Mouse (Mus musculus) common myeloid progenitor, adult 5-6 weeks (primary cell): ENCODE results near the gene Ccdc142. TPM values are rescaled to one million over a fixed set of nuclear protein-coding genes. Genes with fewer than 3 reads are reported as not detected.

ENCODE experiments used
- ATAC-seq: replicated peaks from 2 replicates; pipeline ENCODE4 v1.8.0; 2016; ENCODE audit warnings: low read depth, mild to moderate bottlenecking, moderate TSS enrichment, inconsistent platforms; ENCODE audit not compliant: poor library complexity, severe bottlenecking
- total RNA-seq: library from RNA; stranded (forward); fragments of 200-1000, 187-1606 nt; gene quantifications from 2 replicates; pipeline ENCODE4 v1.2.3, GENCODE M21; 2017

The Ccdc142 gene
- total RNA-seq, 1 experiment from 2014 or later: 0.41 TPM

GRCm38 (mm10) chr6:83136291-83136880 lies 35.0 kb downstream of the Ccdc142 start:
- no peak for ATAC-seq

DNA sequence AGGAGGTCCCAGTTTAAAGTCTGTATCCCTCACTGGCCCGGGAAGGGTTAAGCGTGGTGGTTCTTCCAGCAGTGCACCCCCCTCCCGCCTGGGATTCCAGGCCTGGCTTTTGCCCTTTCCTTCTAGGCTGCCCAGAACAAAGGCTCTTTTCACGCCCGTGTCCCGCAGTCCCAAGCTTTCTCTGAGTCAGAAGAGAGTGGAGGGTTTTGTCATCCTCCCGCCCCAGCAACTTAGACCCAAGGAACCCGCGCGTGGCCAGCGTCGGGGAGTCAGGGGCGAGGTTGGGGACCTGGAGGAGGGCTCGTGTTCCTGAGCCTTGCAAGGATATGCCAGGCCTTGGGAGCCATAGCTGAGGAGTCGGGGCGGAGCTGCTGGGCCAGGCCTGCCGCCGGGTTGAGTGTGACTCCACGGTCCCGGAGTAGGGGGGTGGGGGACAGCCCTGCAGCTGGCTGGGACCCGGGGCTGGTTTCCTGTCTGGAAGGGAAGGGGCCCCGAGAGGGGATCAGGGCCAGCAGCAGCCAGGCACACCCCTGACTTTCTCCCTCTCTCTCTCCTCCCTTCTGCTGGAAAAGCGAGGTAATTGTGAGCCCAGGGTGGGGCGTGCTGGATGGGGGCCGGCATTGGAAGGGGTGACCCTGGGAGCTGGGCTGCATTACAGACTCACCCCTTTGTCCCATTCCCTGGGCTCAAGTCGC lies 35.6 kb downstream of the Ccdc142 start:
- ATAC-seq: peak; percentile 23

- ATAC-seq: peak; percentile 36
Observed at GRCm38 (mm10) chr6:83137576-83137950, 36.2 kb downstream of the Ccdc142 start.

DNA sequence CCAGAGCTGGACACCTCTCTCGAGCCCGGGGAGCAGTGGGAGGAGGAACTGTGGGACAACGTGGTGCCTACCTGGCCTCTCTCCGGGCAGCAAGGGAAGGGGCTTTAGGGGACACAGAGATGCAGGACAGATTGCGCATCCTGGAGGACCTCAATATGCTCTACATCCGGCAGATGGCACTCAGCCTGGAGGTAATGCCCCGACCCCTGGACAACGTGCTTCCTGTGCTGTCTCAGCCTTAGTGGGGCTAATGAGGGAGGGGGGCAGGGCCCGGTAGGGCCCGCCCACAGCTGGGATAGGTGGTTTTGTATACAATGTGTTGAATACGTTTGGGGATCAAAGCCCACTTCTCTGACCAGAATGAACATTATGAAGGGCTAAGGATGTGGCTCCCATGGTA lies 36.7 kb downstream of the Ccdc142 start:
- peak; percentile 44 for ATAC-seq

DNA sequence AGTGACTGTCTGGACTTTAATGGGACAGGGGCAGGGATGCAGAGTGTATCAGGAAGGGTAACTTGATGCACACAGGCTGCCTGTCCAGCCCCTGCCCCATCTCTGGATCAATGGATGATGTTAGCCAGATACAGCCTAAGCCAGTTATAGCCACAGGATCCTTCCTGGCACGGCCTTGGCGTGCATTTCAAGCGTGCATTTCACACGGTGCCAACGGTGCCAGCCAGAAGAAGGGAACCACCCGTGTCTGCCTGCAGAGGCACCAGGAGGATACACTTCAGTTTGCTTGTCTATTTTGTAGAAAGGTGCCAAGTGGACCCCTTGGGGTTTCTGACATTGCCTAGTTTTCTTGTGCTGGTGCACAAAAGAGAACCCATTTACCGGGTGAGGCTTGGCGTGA lies 38.6 kb downstream of the Ccdc142 start:
- no peak for ATAC-seq

- ATAC-seq: no peak
Observed at GRCm38 (mm10) chr6:83141636-83142035, 40.2 kb downstream of the Ccdc142 start.

DNA sequence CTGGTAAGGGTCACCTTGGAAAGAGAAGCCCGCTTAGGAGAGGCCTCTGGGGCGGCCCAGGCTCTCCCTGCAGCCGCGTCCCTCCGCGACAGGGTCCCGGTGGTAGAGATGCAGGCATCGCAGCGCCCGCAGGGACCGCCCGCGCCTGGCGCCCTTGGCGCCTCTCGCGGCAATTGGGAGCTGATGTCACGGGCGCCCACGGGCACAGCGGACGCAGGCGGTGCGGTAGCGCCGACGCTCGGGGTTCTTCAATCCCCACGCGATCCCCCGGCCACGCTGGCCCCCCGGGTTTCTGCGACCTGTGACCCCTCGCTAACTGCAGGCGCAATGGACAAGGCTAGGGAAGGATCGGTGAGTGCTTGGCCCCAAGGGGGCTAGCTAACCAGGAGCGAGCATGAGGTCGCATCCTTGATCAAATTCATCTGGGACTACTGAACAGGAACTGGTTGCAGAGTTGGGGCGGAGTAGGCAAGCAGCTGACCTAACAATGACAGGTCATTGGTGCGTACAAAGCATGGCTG lies 40.9 kb downstream of the Ccdc142 start:
- no peak for ATAC-seq

DNA sequence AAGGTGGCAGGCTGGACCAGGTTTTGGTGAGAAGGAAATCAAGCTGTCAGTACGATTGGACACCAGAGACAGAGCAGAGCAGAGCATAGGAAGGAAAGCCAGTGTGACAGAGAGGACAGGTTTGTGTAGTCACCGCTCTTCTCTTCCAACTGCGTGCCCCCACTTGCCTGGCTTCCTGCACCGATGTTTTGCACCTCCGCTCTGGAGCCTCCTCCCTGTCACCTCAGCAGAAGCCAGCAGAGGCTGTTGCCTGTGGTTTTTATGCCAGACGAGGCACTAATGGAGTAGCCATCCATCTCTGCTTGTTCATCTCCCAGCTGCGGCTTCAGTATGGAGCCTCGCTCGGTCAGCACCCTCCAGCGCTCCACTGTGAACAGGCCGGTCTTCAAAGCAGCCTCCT lies 41.5 kb downstream of the Ccdc142 start:
- ATAC-seq: no peak

DNA sequence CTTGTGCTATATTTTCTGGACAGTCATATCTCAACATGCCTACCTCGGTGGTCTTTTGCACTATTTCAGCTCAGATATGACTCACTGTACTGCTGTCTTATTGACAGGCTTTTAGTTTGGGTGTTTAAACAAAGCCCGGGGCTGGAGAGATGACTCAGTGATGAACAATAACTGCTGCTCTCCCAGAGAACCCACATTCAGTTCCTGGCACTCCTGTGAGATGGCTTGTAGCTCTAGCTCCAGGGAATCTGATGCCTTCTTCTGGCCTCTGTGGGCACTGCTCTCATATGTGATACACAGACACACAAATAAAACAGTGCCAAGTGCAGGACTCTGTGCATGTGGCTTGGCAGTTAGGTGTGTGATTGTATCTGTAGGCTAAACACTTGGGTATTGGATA lies 43.8 kb downstream of the Ccdc142 start:
- no peak for ATAC-seq

GRCm38 (mm10) chr6:83145805-83146204 lies 44.4 kb downstream of the Ccdc142 start:
- ATAC-seq: no peak

DNA sequence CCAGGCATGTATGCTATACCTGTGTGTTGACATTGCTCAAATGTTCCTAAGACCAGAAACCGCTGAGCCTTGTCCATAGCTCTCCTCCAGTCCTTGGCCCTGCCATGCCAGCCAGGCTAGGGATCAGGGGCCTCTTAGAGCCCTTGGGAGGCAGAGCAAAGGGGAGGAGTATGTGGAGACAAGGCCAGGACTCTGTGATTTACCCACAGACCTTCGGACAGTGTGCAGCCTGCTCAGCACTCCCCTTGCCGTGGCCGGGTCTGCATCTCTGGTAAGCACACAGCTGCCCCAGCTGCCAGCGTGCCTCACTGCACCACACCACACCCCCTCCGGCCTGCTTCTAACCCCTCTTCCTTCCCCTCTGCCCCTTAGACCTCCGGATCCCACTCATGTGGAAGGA lies 45.9 kb downstream of the Ccdc142 start:
- no peak for ATAC-seq

GRCm38 (mm10) chr6:83151721-83152120 lies 50.3 kb downstream of the Ccdc142 start:
- no peak for ATAC-seq

DNA sequence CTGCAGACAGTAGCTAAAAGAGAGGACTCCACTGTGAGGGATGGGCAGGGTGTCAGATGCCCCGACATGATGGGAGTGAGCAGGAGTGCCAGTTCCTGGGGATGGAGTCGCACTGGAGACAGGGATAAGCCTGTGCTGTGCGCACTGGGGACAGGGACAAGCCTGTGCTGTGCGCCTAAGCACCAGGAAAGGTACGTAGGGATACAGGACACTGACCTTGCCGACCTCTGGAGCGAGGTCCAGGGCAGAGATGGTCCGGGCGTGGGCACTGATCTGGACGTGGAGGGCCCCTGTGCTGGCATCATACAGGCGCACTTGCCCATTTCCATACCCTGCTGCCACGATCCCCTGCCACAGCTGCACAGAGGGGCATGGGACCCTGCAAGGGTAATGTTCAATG lies 51.6 kb downstream of the Ccdc142 start:
- no peak for ATAC-seq

- ATAC-seq: no peak
Observed at GRCm38 (mm10) chr6:83153485-83153884, 52.1 kb downstream of the Ccdc142 start.

DNA sequence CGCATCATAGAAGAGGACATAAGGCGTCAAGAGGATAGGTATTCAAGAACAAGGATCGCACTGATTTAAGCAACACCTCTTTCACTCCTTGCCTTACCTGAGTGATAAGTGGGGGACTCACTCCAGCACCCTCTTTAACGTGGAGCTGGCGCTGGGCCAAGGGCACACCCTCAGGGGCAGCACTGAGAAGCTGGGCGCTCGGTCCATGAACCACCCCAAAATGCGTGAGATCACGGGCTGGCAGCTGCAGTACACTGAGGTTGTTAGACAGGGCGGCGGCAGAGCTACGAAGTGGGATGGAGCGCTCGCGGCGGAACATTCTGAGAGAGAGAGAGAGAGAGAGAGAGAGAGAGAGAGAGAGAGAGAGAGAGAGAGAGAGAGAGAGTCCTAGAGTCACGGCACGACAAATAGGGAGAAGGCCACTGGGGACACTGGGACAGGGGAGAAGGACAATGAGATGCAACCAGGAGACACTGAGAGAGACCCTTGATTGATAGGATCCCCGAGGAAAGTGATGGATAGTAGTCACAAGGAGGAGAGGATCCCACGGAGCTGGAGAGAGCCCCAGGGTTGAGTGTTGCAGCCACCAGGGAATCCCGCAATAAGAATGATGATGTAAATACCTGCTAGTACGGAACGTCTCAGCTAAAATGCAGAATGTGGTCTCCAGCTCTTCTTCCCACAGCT lies 54.3 kb downstream of the Ccdc142 start:
- 0 out of 2 replicates have a peak, but pooled peaks have one; percentile 19 for ATAC-seq

- ATAC-seq: peak; percentile 77
Observed at GRCm38 (mm10) chr6:83156259-83156684, 54.9 kb downstream of the Ccdc142 start, which contains the start of the genes Wdr54 and 1700003E16Rik. Wdr54 (minus strand) TSS chr6:83156397. 1700003E16Rik (plus strand) TSS chr6:83156404.

Other genes with a start within 250 kb of the Ccdc142 start
- not detected in 2 replicates for gene Sema4f, start 161.8 kb upstream of the Ccdc142 start, total RNA-seq
- 0.39 and 7.7 TPM in 2 replicates for gene M1ap, start 154.7 kb upstream of the Ccdc142 start, total RNA-seq
- gene Dok1, start 68.1 kb upstream of the Ccdc142 start, total RNA-seq: 13.2 and 15.2 TPM in 2 replicates
- 1.4 and 2.1 TPM in 2 replicates for gene Loxl3, start 67.4 kb upstream of the Ccdc142 start, total RNA-seq
- gene Aup1, start 47.1 kb upstream of the Ccdc142 start, total RNA-seq: 100 and 115 TPM in 2 replicates
- gene Htra2, start 46.3 kb upstream of the Ccdc142 start, total RNA-seq: 46.3 and 65.5 TPM in 2 replicates
- 0.78 TPM in 1 of 2 replicates, not detected in the other for gene Dqx1, start 43.8 kb upstream of the Ccdc142 start, total RNA-seq
- gene Tlx2, start 31.3 kb upstream of the Ccdc142 start, total RNA-seq: not detected in 2 replicates
- 9.3 and 16.8 TPM in 2 replicates for gene Pcgf1, start 23.7 kb upstream of the Ccdc142 start, total RNA-seq
- gene Lbx2, start 15.2 kb upstream of the Ccdc142 start, total RNA-seq: not detected in 2 replicates
- gene Gm42688, start within 50 bp of the Ccdc142 start, total RNA-seq: 2.1 and 3.1 TPM in 2 replicates
- 25.3 and 30.0 TPM in 2 replicates for gene Mrpl53, start 7.4 kb downstream of the Ccdc142 start, total RNA-seq
- gene Mogs, start 13.9 kb downstream of the Ccdc142 start, total RNA-seq: 80.9 and 86.2 TPM in 2 replicates
- 70.1 and 85.3 TPM in 2 replicates for gene Wbp1, start 20.0 kb downstream of the Ccdc142 start, total RNA-seq
- 40.2 and 58.8 TPM in 2 replicates for gene Ino80b, start 23.8 kb downstream of the Ccdc142 start, total RNA-seq
- 0.96 and 3.9 TPM in 2 replicates for gene Rtkn, start 33.9 kb downstream of the Ccdc142 start, total RNA-seq
- not detected in 2 replicates for gene Wdr54, start 54.8 kb downstream of the Ccdc142 start, total RNA-seq
- gene 1700003E16Rik, start 54.8 kb downstream of the Ccdc142 start, total RNA-seq: not detected in 2 replicates
- gene Dctn1, start 64.3 kb downstream of the Ccdc142 start, total RNA-seq: 50.2 and 52.2 TPM in 2 replicates
- gene Slc4a5, start 118.2 kb downstream of the Ccdc142 start, total RNA-seq: 0.10 TPM in 1 of 2 replicates, not detected in the other
- 24.1 and 27.0 TPM in 2 replicates for gene Mthfd2, start 224.3 kb downstream of the Ccdc142 start, total RNA-seq
- 112 and 127 TPM in 2 replicates for gene Mob1a, start 224.4 kb downstream of the Ccdc142 start, total RNA-seq
- 89.1 and 97.5 TPM in 2 replicates for gene Bola3, start 247.5 kb downstream of the Ccdc142 start, total RNA-seq